Mouse (Mus musculus) lung, adult 2 months (tissue): ENCODE data around the gene Stxbp6. TPM values are rescaled to one million over a fixed set of nuclear protein-coding genes. Genes with fewer than 3 reads are reported as not detected.

Experiments
- DNase-seq: peaks from one replicate; pipeline ENCODE4 v3.0.0; 2022
- H3K4me1 ChIP-seq: fragments of 200-500 bp; 2 replicates; pipeline ENCODE4 v1.6.1; 2011; ENCODE audit warnings: low read length; ENCODE audit not compliant: control insufficient read depth, insufficient read depth
- H3K4me3 ChIP-seq: fragments of 200-500 bp; replicated peaks from 2 replicates; pipeline ENCODE3; 2011; ENCODE audit warnings: low read depth, mild to moderate bottlenecking, control low read depth, low read length; ENCODE audit errors: extremely low read depth
- CTCF ChIP-seq: fragments of 200-500 bp; IDR thresholded peaks from 2 replicates; pipeline ENCODE4 v1.5.1; 2011; ENCODE audit warnings: mild to moderate bottlenecking, low read length, control low read depth; ENCODE audit not compliant: insufficient read depth
- POLR2A ChIP-seq: fragments of 200-500 bp; IDR thresholded peaks from 2 replicates; pipeline ENCODE4 v1.6.1; 2011; ENCODE audit warnings: low read depth, mild to moderate bottlenecking, control low read depth, low read length, borderline replicate concordance; ENCODE audit errors: extremely low read depth
- WGBS: fragments of 180-500 bp; shearing (Covaris S2); methylation state at CpG from one replicate; pipeline ENCODE4 v1.1.7; 2018; 5-methylcytosine and 5-hydroxymethylcytosine counted together
- polyA plus RNA-seq: library from polyadenylated mRNA; depleted of rRNA; stranded (reverse); fragments of >200 nt; gene quantifications from 2 replicates; pipeline ENCODE4 v1.2.3, GENCODE M21; 2012

Gene Stxbp6
- polyA plus RNA-seq, 1 experiment: 24.5 TPM

DNA sequence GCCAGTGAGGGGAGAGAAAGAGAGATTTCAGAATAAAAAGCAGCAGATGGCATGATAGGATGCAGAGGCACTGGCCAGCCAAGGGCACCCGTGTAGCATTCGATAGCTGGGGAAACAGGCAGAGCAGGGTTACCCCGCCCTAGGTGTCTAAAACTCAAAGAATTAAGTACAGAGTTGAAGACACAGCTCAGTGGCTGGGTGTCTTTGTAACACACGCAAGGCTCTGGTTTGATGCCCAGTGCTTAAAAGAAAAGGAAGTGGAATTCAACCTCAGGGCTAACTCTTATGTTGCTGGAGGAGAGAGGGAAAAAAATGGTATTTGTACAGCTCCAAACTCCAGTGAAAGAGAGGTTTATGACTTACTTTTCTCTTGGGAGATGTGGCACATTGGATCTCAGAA is 68.5 kb downstream of the Stxbp6 start:
- no peak for TF ChIP-seq POLR2A
- no peak for TF ChIP-seq CTCF
- DNase-seq: no peak
- Histone ChIP-seq H3K4me1 (peaks cover 6% of the 10 kb centered on the region), H3K4me3 (no peak overlapping the region)
- WGBS: 44% methylated on average over 4 of the region's 4 CpGs

DNA sequence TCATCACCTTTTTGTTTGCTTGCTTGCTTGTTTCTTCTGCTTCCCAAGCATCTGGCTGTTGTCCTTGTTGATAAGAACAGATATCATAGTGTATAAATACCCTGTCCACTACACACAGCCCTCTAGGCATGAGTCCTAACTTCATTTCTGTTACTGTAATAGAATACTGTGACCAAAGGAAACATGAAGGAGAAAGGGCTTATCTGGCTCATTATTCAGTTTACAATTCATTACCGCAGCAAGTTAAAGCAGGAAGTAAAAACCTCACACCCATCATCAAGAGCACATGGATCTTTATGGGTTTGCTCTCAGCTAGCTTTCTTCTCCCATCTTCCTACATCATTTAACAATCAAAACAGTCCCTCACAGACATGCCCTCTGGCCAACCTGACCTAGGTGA is 72.5 kb downstream of the Stxbp6 start:
- TF ChIP-seq POLR2A: no peak
- no peak for TF ChIP-seq CTCF
- Histone ChIP-seq H3K4me3 (no peak overlapping the region), H3K4me1 (peaks cover 3% of the 10 kb centered on the region)
- no peak for DNase-seq
- WGBS: 46% methylated on average over 1 of the region's 1 CpGs

DNA sequence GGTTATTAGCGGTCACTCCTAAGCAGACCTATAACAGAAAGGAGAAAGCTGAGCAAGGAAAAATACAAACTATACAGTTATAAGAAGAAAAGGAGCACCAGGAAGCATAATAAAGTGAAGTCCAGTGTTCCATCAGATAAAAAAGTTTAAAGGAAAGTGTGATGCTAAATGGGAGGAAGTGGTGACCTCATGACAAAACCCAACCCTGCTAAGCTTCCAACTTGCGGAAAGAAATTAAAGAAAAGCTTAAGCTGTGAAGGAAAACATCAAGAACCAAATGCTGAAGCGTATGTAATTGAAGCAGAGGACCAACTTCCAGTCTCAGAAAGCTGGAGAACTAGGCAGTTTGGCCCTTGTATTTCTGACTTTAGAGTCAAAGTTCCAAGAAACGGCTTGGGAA is 77.1 kb downstream of the Stxbp6 start:
- 63% methylated on average over 4 of the region's 4 CpGs for WGBS
- Histone ChIP-seq H3K4me3 (no peak overlapping the region), H3K4me1 (peaks cover 7% of the 10 kb centered on the region)
- TF ChIP-seq POLR2A (no peak), CTCF (no peak)
- no peak for DNase-seq

DNA sequence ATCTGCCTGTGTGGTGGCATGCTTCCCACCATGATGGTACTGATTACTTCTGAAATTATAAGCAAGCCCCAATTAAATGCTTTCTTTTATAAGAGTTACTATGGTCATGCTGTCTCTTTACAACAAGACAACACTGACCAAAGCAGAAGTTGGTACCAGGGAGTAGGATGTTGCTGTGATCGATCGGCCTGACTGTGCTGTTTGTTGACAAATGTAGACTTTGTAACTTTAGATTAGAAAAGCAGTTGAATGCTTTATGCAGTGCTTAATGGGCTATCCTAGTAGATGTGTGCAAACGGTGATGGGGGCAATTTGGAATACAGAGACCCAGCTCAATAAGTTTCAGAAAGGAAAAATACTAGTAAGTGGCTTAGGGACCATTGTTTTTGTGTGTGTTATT is 77.6 kb downstream of the Stxbp6 start:
- no peak for DNase-seq
- H3K4me1 ChIP-seq: peaks cover 4% of the 10 kb centered on the region
- no peak overlapping the region for H3K4me3 ChIP-seq
- WGBS: 78% methylated on average over 3 of the region's 3 CpGs
- TF ChIP-seq POLR2A (no peak), CTCF (no peak)

DNA sequence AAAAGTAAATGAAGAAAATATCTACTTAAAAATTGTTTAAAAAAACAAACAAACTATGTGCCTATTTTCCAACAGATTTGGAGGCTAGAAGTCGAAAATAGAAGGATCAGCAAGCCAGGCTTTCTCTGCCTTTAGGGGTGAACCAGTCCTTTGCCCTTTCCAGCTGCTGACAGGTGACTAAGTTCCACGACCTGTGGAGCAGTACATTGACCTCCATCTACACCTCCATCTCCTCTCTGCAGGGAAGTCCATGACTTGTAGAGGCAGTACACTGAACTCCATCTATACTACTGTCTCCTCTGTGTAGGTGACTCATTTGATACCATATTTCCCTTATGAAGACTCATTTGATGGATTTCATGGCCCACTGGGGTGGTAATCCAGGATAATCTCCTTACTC is 78.2 kb downstream of the Stxbp6 start:
- WGBS: 86% methylated on average over 2 of the region's 2 CpGs
- H3K4me3 ChIP-seq: no peak overlapping the region
- TF ChIP-seq CTCF (no peak), POLR2A (no peak)
- no peak for DNase-seq
- H3K4me1 ChIP-seq: peaks cover 4% of the 10 kb centered on the region; the same call in 1 of the 2 replicates

DNA sequence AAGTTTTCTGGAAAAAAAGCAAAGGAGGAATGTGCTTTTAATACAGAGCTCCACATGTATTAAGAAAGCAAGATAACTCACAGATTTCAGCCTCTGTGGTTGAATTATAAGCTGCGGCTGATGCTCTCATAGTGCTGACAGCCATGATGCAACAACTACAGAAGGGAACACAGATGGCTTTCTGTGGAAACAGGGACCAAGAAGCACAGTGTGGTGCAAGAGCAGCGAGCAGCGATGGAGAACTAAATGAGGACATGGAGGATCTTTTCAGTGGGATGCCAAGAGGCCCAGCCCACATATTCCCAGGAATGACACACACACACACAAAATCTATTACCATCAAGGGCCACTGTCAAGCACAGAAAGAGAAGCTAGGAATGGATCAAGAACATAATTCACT is 81.1 kb downstream of the Stxbp6 start:
- no peak for DNase-seq
- Histone ChIP-seq H3K4me3 (no peak overlapping the region), H3K4me1 (peaks cover 4% of the 10 kb centered on the region; the same call in 1 of the 2 replicates)
- WGBS: 87% methylated on average over 3 of the region's 3 CpGs
- no peak for TF ChIP-seq CTCF
- no peak for TF ChIP-seq POLR2A

DNA sequence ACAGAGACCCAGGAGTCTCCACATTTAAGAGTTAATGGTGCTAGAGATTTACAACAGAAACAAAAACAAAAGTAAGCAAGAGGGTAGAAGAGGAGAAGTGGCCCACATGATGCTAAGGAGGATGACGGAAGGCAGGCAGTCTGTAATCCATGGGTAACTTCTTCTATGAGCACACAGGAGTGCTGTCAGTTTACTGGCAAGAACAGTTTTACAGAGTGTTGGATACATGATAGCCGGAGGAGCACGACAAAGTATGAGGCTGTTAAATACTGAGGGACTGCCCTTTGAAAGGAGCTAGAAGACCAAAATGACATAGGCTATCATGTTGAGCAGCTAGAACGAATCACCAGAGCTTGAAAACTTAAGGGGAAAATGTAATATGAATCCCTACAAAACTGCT is 81.7 kb downstream of the Stxbp6 start:
- 80% methylated on average over 4 of the region's 4 CpGs for WGBS
- no peak for DNase-seq
- TF ChIP-seq POLR2A: no peak
- TF ChIP-seq CTCF: no peak
- Histone ChIP-seq H3K4me1 (peaks cover 4% of the 10 kb centered on the region; the same call in 1 of the 2 replicates), H3K4me3 (no peak overlapping the region)

DNA sequence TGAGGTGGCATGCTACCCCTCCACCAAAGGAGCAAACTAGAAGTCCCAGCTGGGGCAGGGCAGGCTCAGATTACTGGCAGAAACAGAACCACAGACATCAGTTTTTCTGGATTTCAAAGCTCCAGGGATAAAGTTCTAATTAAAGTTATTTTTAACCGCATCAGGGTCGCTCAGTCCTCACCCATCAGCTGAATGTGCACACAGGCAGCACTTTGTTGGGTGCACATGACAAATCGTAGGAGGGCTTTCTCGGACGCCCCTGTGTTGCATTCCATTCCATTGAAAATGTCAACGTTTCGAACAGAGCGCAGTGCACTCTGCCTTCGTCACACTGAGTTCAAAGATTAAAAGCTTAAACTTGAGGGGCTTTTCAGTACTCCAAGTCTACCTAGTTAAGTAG is 84.1 kb downstream of the Stxbp6 start:
- WGBS: 75% methylated on average over 9 of the region's 9 CpGs
- no peak for TF ChIP-seq CTCF
- TF ChIP-seq POLR2A: no peak

DNA sequence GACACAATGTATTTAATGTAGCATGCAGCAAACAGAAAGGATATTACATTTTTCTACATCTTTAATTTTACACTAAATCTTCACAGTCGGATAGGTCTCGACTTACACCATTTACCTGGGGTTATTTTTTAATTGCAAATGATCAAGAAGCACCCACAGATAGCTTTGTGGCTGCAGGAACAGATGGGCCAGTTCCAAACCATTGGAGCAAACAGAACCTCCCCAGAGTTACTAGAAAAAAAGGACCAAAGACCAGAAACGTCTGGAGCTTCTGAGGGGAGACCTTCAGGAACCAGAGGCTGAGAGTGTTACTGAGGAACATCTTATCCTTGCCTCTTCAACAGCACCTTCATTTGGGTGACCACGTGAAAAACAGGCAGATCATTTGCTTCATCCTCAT is 85.5 kb downstream of the Stxbp6 start:
- TF ChIP-seq POLR2A (no peak), CTCF (no peak)
- no peak for DNase-seq
- 88% methylated on average over 4 of the region's 4 CpGs for WGBS

More for the DNA sequence above, 84.1 kb downstream of the Stxbp6 start:
- DNase-seq: no peak
- Histone ChIP-seq H3K4me1 (peaks cover 2% of the 10 kb centered on the region; the same call in 1 of the 2 replicates), H3K4me3 (no peak overlapping the region)

DNA sequence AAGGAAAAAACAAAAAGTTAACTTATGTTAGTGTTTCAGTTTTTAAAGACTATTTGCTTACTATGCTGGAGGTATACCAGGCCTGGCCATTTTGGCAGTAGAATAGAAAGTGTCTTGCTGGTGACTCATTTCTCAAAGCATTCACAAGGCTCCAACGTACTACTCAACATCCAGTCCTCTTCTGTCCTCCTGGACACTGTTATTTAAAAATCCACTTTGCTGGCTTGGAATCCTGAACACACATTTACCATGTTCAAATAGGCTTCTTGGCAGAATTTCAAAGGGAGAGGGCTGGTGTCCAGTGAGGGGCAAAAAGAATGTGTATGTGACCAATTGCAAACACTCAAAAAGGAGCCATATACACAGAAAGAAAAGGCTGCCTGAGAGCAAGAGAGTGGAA is 86.7 kb downstream of the Stxbp6 start:
- no peak for DNase-seq
- no peak for TF ChIP-seq POLR2A
- no peak for TF ChIP-seq CTCF
- H3K4me1 ChIP-seq: no peaks in the 10 kb centered on the region; the same call in 1 of the 2 replicates
- WGBS: 36% methylated on average over 1 of the region's 1 CpGs
- no peak overlapping the region for H3K4me3 ChIP-seq

More for the DNA sequence above, 85.5 kb downstream of the Stxbp6 start:
- Histone ChIP-seq H3K4me1 (peaks cover 2% of the 10 kb centered on the region; the same call in 1 of the 2 replicates), H3K4me3 (no peak overlapping the region)
